In genomic region chr15:98802926-98803325, GRCm38 (mm10) we compare ENCODE assay signal across 28 mouse cellular contexts. TPM values are rescaled to one million over a fixed set of nuclear protein-coding genes. Genes with fewer than 3 reads are reported as not detected.
DNase-seq lines count a peak whose midpoint lies in the region; ATAC-seq and TF ChIP-seq lines count a peak whose summit lies in the region.
"Had no signal": no experiment of that assay in that cellular context is flagged by ENCODE, and none has a peak within 500 bp of the region (broad histone marks: within the 10 kb centered on the region; RNA-seq: fewer than 3 reads in every experiment).

No protein-coding gene starts in this region.

- H3K36me3 ChIP-seq in heart, embryonic 12.5 days: no peaks in the 10 kb centered on the region
- no peaks in the 10 kb centered on the region for H3K36me3 ChIP-seq in kidney, embryonic 16.5 days (ENCODE audit: insufficient read depth, low read length)
- H3K36me3 ChIP-seq in midbrain, embryonic 12.5 days: no peaks in the 10 kb centered on the region
- no peaks in the 10 kb centered on the region for H3K36me3 ChIP-seq in midbrain, embryonic 14.5 days (ENCODE audit: control insufficient read depth, insufficient read depth, low read length)
- H3K36me3 ChIP-seq in intestine, postnatal 0 days (ENCODE audit: control insufficient read depth, insufficient read depth): no peaks in the 10 kb centered on the region
- H3K36me3 ChIP-seq: embryonic facial prominence, embryonic 12.5 days; hindbrain, embryonic 15.5 days; limb, embryonic 12.5 days; liver, embryonic 15.5 days; neural tube, embryonic 12.5 days had no signal

- 4% methylated on average over 8 of the region's 8 CpGs for WGBS in heart, embryonic 12.5 days
- WGBS in kidney, embryonic 16.5 days: 3% methylated on average over 8 of the region's 8 CpGs
- 7% methylated on average over 8 of the region's 8 CpGs for WGBS in midbrain, embryonic 12.5 days
- WGBS in midbrain, embryonic 14.5 days: 7% methylated on average over 8 of the region's 8 CpGs
- WGBS in intestine, postnatal 0 days: 4% methylated on average over 8 of the region's 8 CpGs

- peaks cover 100% of the 10 kb centered on the region for H3K27me3 ChIP-seq in heart, embryonic 12.5 days (replicated peaks)
- peaks cover 99% of the 10 kb centered on the region for H3K27me3 ChIP-seq in kidney, embryonic 16.5 days (ENCODE audit: insufficient read depth, low read length)
- peaks cover 100% of the 10 kb centered on the region for H3K27me3 ChIP-seq in midbrain, embryonic 12.5 days
- H3K27me3 ChIP-seq in midbrain, embryonic 14.5 days (ENCODE audit: control insufficient read depth, insufficient read depth, low read length): peaks cover 85% of the 10 kb centered on the region
- H3K27me3 ChIP-seq in intestine, postnatal 0 days (replicated peaks; ENCODE audit: control insufficient read depth, insufficient read depth, low read length): peaks cover 88% of the 10 kb centered on the region

- DNase-seq in heart, adult 8-10 months (ENCODE audit: low spot score): no peak
- peak; percentile 61 for DNase-seq in kidney, adult 9 months
- DNase-seq in midbrain, embryonic 14.5 days: no peak
- DNase-seq: cerebellum, adult 9-10 months; gastrocnemius, postnatal 10 days; heart, adult 11 months; lung, postnatal 10 days; thymus, postnatal 25 days had no signal

- no peaks in the 10 kb centered on the region for H3K9me3 ChIP-seq in heart, embryonic 12.5 days (replicated peaks)
- H3K9me3 ChIP-seq in kidney, embryonic 16.5 days (ENCODE audit: low read length): no peaks in the 10 kb centered on the region
- no peaks in the 10 kb centered on the region for H3K9me3 ChIP-seq in midbrain, embryonic 12.5 days
- no peaks in the 10 kb centered on the region for H3K9me3 ChIP-seq in midbrain, embryonic 14.5 days (ENCODE audit: control insufficient read depth, low read length)
- H3K9me3 ChIP-seq in intestine, postnatal 0 days (ENCODE audit: control insufficient read depth): no peaks in the 10 kb centered on the region
- H3K9me3 ChIP-seq: embryonic facial prominence, embryonic 12.5 days; forebrain, embryonic 13.5 days; hindbrain, embryonic 15.5 days; limb, embryonic 12.5 days; liver, embryonic 15.5 days; neural tube, embryonic 12.5 days had no signal

- no peak for ATAC-seq in heart, embryonic 12.5 days (ENCODE audit: insufficient number of reproducible peaks, low FRiP score)
- no peak for ATAC-seq in kidney, embryonic 16.5 days (ENCODE audit: low FRiP score, low TSS enrichment)
- no peak for ATAC-seq in midbrain, embryonic 12.5 days (ENCODE audit: low FRiP score, low read depth)
- ATAC-seq in midbrain, embryonic 14.5 days (ENCODE audit: low FRiP score, low TSS enrichment): no peak
- peak; percentile 60 for ATAC-seq in intestine, postnatal 0 days
- no peak for ATAC-seq in megakaryocyte progenitor cell, adult 5-6 weeks (replicated peaks; ENCODE audit: poor library complexity)
- ATAC-seq: forebrain, embryonic 13.5 days had no signal

- no peak overlapping the region for H3K9ac ChIP-seq in heart, embryonic 12.5 days
- H3K9ac ChIP-seq in kidney, embryonic 16.5 days (replicated peaks; ENCODE audit: low read length): no peak overlapping the region
- 0 out of 2 replicates have a peak overlapping the region, but pooled peaks have one; percentile 4 for H3K9ac ChIP-seq in midbrain, embryonic 12.5 days (replicated peaks)
- no peak overlapping the region for H3K9ac ChIP-seq in midbrain, embryonic 14.5 days (replicated peaks; ENCODE audit: low read length)
- peak overlapping the region; percentile 34; the same call in 1 of the 2 replicates for H3K9ac ChIP-seq in intestine, postnatal 0 days (ENCODE audit: low read depth, low read length)
- H3K9ac ChIP-seq: embryonic facial prominence, embryonic 12.5 days; forebrain, embryonic 13.5 days; hindbrain, embryonic 15.5 days; limb, embryonic 12.5 days; liver, embryonic 15.5 days; neural tube, embryonic 12.5 days had no signal

- H3K4me3 ChIP-seq in heart, embryonic 12.5 days: 0 out of 2 replicates have a peak overlapping the region, but pooled peaks have one; percentile 12
- H3K4me3 ChIP-seq in kidney, embryonic 16.5 days (ENCODE audit: low read length): no peak overlapping the region
- no peak overlapping the region for H3K4me3 ChIP-seq in midbrain, embryonic 12.5 days
- no peak overlapping the region for H3K4me3 ChIP-seq in midbrain, embryonic 14.5 days (replicated peaks; ENCODE audit: low read depth, low read length)
- H3K4me3 ChIP-seq in intestine, postnatal 0 days (ENCODE audit: low read depth, low read length): 0 out of 2 replicates have a peak overlapping the region, but pooled peaks have one; percentile 9
- H3K4me3 ChIP-seq: embryonic facial prominence, embryonic 12.5 days; erythroblast, embryonic 14.5 days; forebrain, embryonic 13.5 days; hindbrain, embryonic 15.5 days; limb, embryonic 12.5 days; liver, embryonic 15.5 days; neural tube, embryonic 12.5 days had no signal

- H3K4me1 ChIP-seq in heart, embryonic 12.5 days (replicated peaks): peaks cover 46% of the 10 kb centered on the region
- peaks cover 30% of the 10 kb centered on the region for H3K4me1 ChIP-seq in kidney, embryonic 16.5 days (ENCODE audit: insufficient read depth, low read length)
- H3K4me1 ChIP-seq in midbrain, embryonic 12.5 days: peaks cover 42% of the 10 kb centered on the region
- peaks cover 31% of the 10 kb centered on the region for H3K4me1 ChIP-seq in midbrain, embryonic 14.5 days (ENCODE audit: control insufficient read depth, insufficient read depth, low read length)
- 0 out of 2 replicates have a peak, but pooled peaks cover 13% of the 10 kb centered on the region for H3K4me1 ChIP-seq in intestine, postnatal 0 days (replicated peaks; ENCODE audit: control insufficient read depth, insufficient read depth, low read length)

- TF ChIP-seq CTCF in intestine, postnatal 0 days (IDR thresholded peaks at IDR 0.05; ENCODE audit: low read depth): no peak

- no peak overlapping the region for H3K27ac ChIP-seq in heart, embryonic 12.5 days (ENCODE audit: poor library complexity, severe bottlenecking)
- no peak overlapping the region for H3K27ac ChIP-seq in kidney, embryonic 16.5 days (ENCODE audit: low read length)
- H3K27ac ChIP-seq in midbrain, embryonic 12.5 days (replicated peaks): no peak overlapping the region
- H3K27ac ChIP-seq in midbrain, embryonic 14.5 days (replicated peaks; ENCODE audit: low read depth, low read length): no peak overlapping the region
- peak overlapping the region; percentile 91 for H3K27ac ChIP-seq in intestine, postnatal 0 days (ENCODE audit: low read depth, low read length)
- H3K27ac ChIP-seq: embryonic facial prominence, embryonic 12.5 days; forebrain, embryonic 13.5 days; hindbrain, embryonic 15.5 days; limb, embryonic 12.5 days; liver, embryonic 15.5 days; neural tube, embryonic 12.5 days had no signal

- peak overlapping the region; percentile 59 for H3K4me2 ChIP-seq in heart, embryonic 12.5 days
- H3K4me2 ChIP-seq in kidney, embryonic 16.5 days (replicated peaks; ENCODE audit: low read depth, low read length): no peak overlapping the region
- no peak overlapping the region for H3K4me2 ChIP-seq in midbrain, embryonic 12.5 days (replicated peaks)
- no peak overlapping the region for H3K4me2 ChIP-seq in midbrain, embryonic 14.5 days (ENCODE audit: low read length)
- H3K4me2 ChIP-seq in intestine, postnatal 0 days (replicated peaks; ENCODE audit: low read depth): peak overlapping the region; percentile 49
- H3K4me2 ChIP-seq: embryonic facial prominence, embryonic 12.5 days; forebrain, embryonic 13.5 days; hindbrain, embryonic 15.5 days; limb, embryonic 12.5 days; liver, embryonic 15.5 days had no signal

RNA-seq across cellular contexts. Expression of gene Ddn, which starts 6.4 kb away (rescaled TPM):
- polyA plus RNA-seq in heart, embryonic 12.5 days (2016; fragmentation: Nextera tagmentation; extraction: Ambion mirVana): 0.04 and 0.14 TPM in 2 replicates
- total RNA-seq in heart, adult 8-10 months (2022): under 1 TPM; 0.63 to 0.84 (median 0.72) TPM
- 2.6 and 3.3 TPM in 2 replicates for polyA plus RNA-seq in kidney, embryonic 16.5 days (2015; fragmentation: Nextera tagmentation; extraction: Ambion mirVana)
- 0.61 and 1.3 TPM in 2 replicates for polyA plus RNA-seq in midbrain, embryonic 12.5 days (2016; fragmentation: Nextera tagmentation; extraction: Ambion mirVana)
- polyA plus RNA-seq in midbrain, embryonic 14.5 days (2014; fragmentation: Nextera tagmentation; extraction: Ambion mirVana): 0.57 and 0.66 TPM in 2 replicates
- polyA plus RNA-seq in intestine, postnatal 0 days (2015; fragmentation: Nextera tagmentation; extraction: Ambion mirVana): 0.07 TPM in 1 of 2 replicates, not detected in the other
- total RNA-seq in megakaryocyte progenitor cell, adult 5-6 weeks (2015): not detected in 2 replicates
- total RNA-seq in megakaryocyte progenitor cell, adult 5-6 weeks (2017): under 0.01 and 0.10 TPM in 2 replicates
- total RNA-seq: adrenal gland, adult 18-20 months; megakaryocyte-erythroid progenitor cell, adult 5-6 weeks; monocyte, adult 5-6 weeks had no signal
- polyA plus RNA-seq: limb, embryonic 12.5 days; liver, embryonic 15.5 days had no signal

RNA-seq across cellular contexts. Expression of gene Wnt1, which starts 13.3 kb away (rescaled TPM):
- not detected in 2 replicates for polyA plus RNA-seq in heart, embryonic 12.5 days (2016; fragmentation: Nextera tagmentation; extraction: Ambion mirVana)
- total RNA-seq in heart, adult 8-10 months (2022): not detected
- not detected in 2 replicates for polyA plus RNA-seq in kidney, embryonic 16.5 days (2015; fragmentation: Nextera tagmentation; extraction: Ambion mirVana)
- polyA plus RNA-seq in midbrain, embryonic 12.5 days (2016; fragmentation: Nextera tagmentation; extraction: Ambion mirVana): 8.7 and 13.1 TPM in 2 replicates
- polyA plus RNA-seq in midbrain, embryonic 14.5 days (2014; fragmentation: Nextera tagmentation; extraction: Ambion mirVana): 1.3 and 4.1 TPM in 2 replicates
- polyA plus RNA-seq in intestine, postnatal 0 days (2015; fragmentation: Nextera tagmentation; extraction: Ambion mirVana): not detected in 2 replicates
- total RNA-seq in megakaryocyte progenitor cell, adult 5-6 weeks (2015): not detected in 2 replicates
- total RNA-seq in megakaryocyte progenitor cell, adult 5-6 weeks (2017): not detected in 2 replicates
- total RNA-seq: adrenal gland, adult 18-20 months; CH12.LX; common myeloid progenitor, adult 5-6 weeks; gastrocnemius, postnatal 10 days; layer of hippocampus, postnatal 10 days; megakaryocyte-erythroid progenitor cell, adult 5-6 weeks; monocyte, adult 5-6 weeks had no signal
- polyA plus RNA-seq: erythroblast, embryonic 14.5 days; forebrain, embryonic 13.5 days; heart, postnatal 0 days; kidney, embryonic 14.5 days; limb, embryonic 12.5 days; liver, embryonic 15.5 days had no signal

RNA-seq across cellular contexts. Expression of gene Wnt10b, which starts 25.0 kb away (rescaled TPM):
- not detected in 2 replicates for polyA plus RNA-seq in heart, embryonic 12.5 days (2016; fragmentation: Nextera tagmentation; extraction: Ambion mirVana)
- total RNA-seq in heart, adult 8-10 months (2022): under 1 TPM in 3 of 4 experiments, not detected in 1; 0.16 to 0.44 (median 0.26) TPM
- polyA plus RNA-seq in kidney, embryonic 16.5 days (2015; fragmentation: Nextera tagmentation; extraction: Ambion mirVana): 0.17 TPM in 1 of 2 replicates, not detected in the other
- polyA plus RNA-seq in midbrain, embryonic 12.5 days (2016; fragmentation: Nextera tagmentation; extraction: Ambion mirVana): 0.14 and 0.34 TPM in 2 replicates
- polyA plus RNA-seq in midbrain, embryonic 14.5 days (2014; fragmentation: Nextera tagmentation; extraction: Ambion mirVana): not detected in 2 replicates
- polyA plus RNA-seq in intestine, postnatal 0 days (2015; fragmentation: Nextera tagmentation; extraction: Ambion mirVana): 0.08 TPM in 1 of 2 replicates, not detected in the other
- total RNA-seq in megakaryocyte progenitor cell, adult 5-6 weeks (2015): 0.22 TPM in 1 of 2 replicates, not detected in the other
- 0.54 TPM in 1 of 2 replicates, not detected in the other for total RNA-seq in megakaryocyte progenitor cell, adult 5-6 weeks (2017)
- total RNA-seq: megakaryocyte-erythroid progenitor cell, adult 5-6 weeks; monocyte, adult 5-6 weeks had no signal
- polyA plus RNA-seq: erythroblast, embryonic 14.5 days; forebrain, embryonic 13.5 days; hindbrain, embryonic 15.5 days; kidney, embryonic 14.5 days; liver, embryonic 15.5 days had no signal

RNA-seq across cellular contexts. Expression of gene Prkag1, which starts 28.4 kb away (rescaled TPM):
- 81.5 and 83.5 TPM in 2 replicates for polyA plus RNA-seq in heart, embryonic 12.5 days (2016; fragmentation: Nextera tagmentation; extraction: Ambion mirVana)
- total RNA-seq in heart, adult 8-10 months (2022): 100 to 1,000 TPM in 2 of 4 experiments, 10 to 100 TPM in 2; 96.7 to 129 (median 109) TPM
- 103 and 119 TPM in 2 replicates for polyA plus RNA-seq in kidney, embryonic 16.5 days (2015; fragmentation: Nextera tagmentation; extraction: Ambion mirVana)
- 83.1 and 85.9 TPM in 2 replicates for polyA plus RNA-seq in midbrain, embryonic 12.5 days (2016; fragmentation: Nextera tagmentation; extraction: Ambion mirVana)
- 56.5 and 72.8 TPM in 2 replicates for polyA plus RNA-seq in midbrain, embryonic 14.5 days (2014; fragmentation: Nextera tagmentation; extraction: Ambion mirVana)
- 67.0 and 67.3 TPM in 2 replicates for polyA plus RNA-seq in intestine, postnatal 0 days (2015; fragmentation: Nextera tagmentation; extraction: Ambion mirVana)
- total RNA-seq in megakaryocyte progenitor cell, adult 5-6 weeks (2015): 38.4 and 50.6 TPM in 2 replicates
- 97.3 and 105 TPM in 2 replicates for total RNA-seq in megakaryocyte progenitor cell, adult 5-6 weeks (2017)

RNA-seq across cellular contexts. Expression of gene Arf3, which starts 39.9 kb away (rescaled TPM):
- polyA plus RNA-seq in heart, embryonic 12.5 days (2016; fragmentation: Nextera tagmentation; extraction: Ambion mirVana): 46.3 and 46.9 TPM in 2 replicates
- 10 to 100 TPM; 18.0 to 20.9 (median 19.1) TPM for total RNA-seq in heart, adult 8-10 months (2022)
- 56.3 and 59.5 TPM in 2 replicates for polyA plus RNA-seq in kidney, embryonic 16.5 days (2015; fragmentation: Nextera tagmentation; extraction: Ambion mirVana)
- polyA plus RNA-seq in midbrain, embryonic 12.5 days (2016; fragmentation: Nextera tagmentation; extraction: Ambion mirVana): 56.0 and 64.4 TPM in 2 replicates
- 57.5 and 63.3 TPM in 2 replicates for polyA plus RNA-seq in midbrain, embryonic 14.5 days (2014; fragmentation: Nextera tagmentation; extraction: Ambion mirVana)
- polyA plus RNA-seq in intestine, postnatal 0 days (2015; fragmentation: Nextera tagmentation; extraction: Ambion mirVana): 31.8 and 35.3 TPM in 2 replicates
- 32.3 and 35.2 TPM in 2 replicates for total RNA-seq in megakaryocyte progenitor cell, adult 5-6 weeks (2015)
- 32.2 and 36.9 TPM in 2 replicates for total RNA-seq in megakaryocyte progenitor cell, adult 5-6 weeks (2017)

Comparison
In these comparisons a context has a peak if more than half of its experiments do, and no peak if none do; other contexts are left out.
1. H3K9ac ChIP-seq: peak in midbrain, embryonic 12.5 days (single experiment) and intestine, postnatal 0 days (single experiment); none in heart, embryonic 12.5 days (single experiment), kidney, embryonic 16.5 days (single experiment) and midbrain, embryonic 14.5 days (single experiment).
2. H3K4me2 ChIP-seq: peak in heart, embryonic 12.5 days (single experiment) and intestine, postnatal 0 days (single experiment); none in kidney, embryonic 16.5 days (single experiment), midbrain, embryonic 12.5 days (single experiment) and midbrain, embryonic 14.5 days (single experiment).
3. H3K4me3 ChIP-seq: peak in heart, embryonic 12.5 days (single experiment) and intestine, postnatal 0 days (single experiment); none in kidney, embryonic 16.5 days (single experiment), midbrain, embryonic 12.5 days (single experiment) and midbrain, embryonic 14.5 days (single experiment).